Mouse (Mus musculus) megakaryocyte, embryonic 14.5 days (primary cell): ENCODE measurements around the gene Rnf157.

Source experiments
- FLI1 ChIP-seq: IDR thresholded peaks from 2 replicates; pipeline ENCODE4 v1.6.1; 2012; ENCODE audit warnings: low read length, inconsistent platforms, mixed read lengths
- GATA1 ChIP-seq: IDR thresholded peaks from 3 replicates; pipeline ENCODE4 v1.6.1; 2012; ENCODE audit warnings: mixed read lengths, low read length, inconsistent platforms, borderline replicate concordance

DNA sequence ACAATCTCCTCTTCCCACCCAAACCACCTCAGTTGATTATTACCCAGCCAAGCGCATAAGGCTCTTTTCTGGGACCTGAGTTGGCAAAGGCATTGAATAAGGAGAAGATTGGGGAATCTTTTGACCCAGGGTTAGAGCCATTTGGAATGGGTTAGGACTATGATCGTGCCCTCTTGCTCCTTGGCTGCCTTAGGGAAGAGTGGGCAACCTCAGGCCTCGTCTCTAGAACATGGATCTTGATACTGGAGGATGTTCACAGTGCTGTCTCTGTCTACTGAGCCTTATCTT, 79.9 kb downstream of the Rnf157 start:
- TF ChIP-seq GATA1 (no peak), FLI1 (no peak)
